Mouse (Mus musculus) intestine, postnatal 0 days (tissue): ENCODE data around the gene Pus10. TPM values are rescaled to one million over a fixed set of nuclear protein-coding genes. Genes with fewer than 3 reads are reported as not detected.
A peak's percentile ranks its signal among the peaks of the same experiment; 100 is the strongest.

Source experiments
- ATAC-seq: fragments of 200-750 bp; cut with Nextera tagmentation; 2 replicates; pipeline ENCODE4 v1.8.0; 2017; ENCODE audit warnings: mild to moderate bottlenecking, moderate TSS enrichment, moderate library complexity
- H3K27ac ChIP-seq: fragments of 300-500 bp; sonication (generic); 2 replicates; pipeline ENCODE4 v1.5.1; 2014; ENCODE audit warnings: mild to moderate bottlenecking, low read depth, low read length, moderate library complexity
- H3K27me3 ChIP-seq: fragments of 300-500 bp; sonication (generic); replicated peaks from 2 replicates; pipeline ENCODE4 v1.6.1; 2014; ENCODE audit warnings: low read length, mixed read lengths; ENCODE audit not compliant: control insufficient read depth, insufficient read depth
- H3K36me3 ChIP-seq: fragments of 300-500 bp; sonication (generic); 2 replicates; pipeline ENCODE4 v1.6.1; 2014; ENCODE audit warnings: mild to moderate bottlenecking, moderate library complexity; ENCODE audit not compliant: control insufficient read depth, insufficient read depth
- H3K4me1 ChIP-seq: fragments of 300-500 bp; sonication (generic); replicated peaks from 2 replicates; pipeline ENCODE4 v1.6.1; 2014; ENCODE audit warnings: antibody characterized with exemption, low read length, mixed read lengths; ENCODE audit not compliant: control insufficient read depth, insufficient read depth
- H3K4me2 ChIP-seq: fragments of 300-500 bp; sonication (generic); replicated peaks from 2 replicates; pipeline ENCODE4 v1.6.1; 2014; ENCODE audit warnings: low read depth, mild to moderate bottlenecking, moderate library complexity
- H3K4me3 ChIP-seq: fragments of 300-500 bp; sonication (generic); 2 replicates; pipeline ENCODE4 v1.5.1; 2014; ENCODE audit warnings: low read depth, low read length
- H3K9ac ChIP-seq: fragments of 300-500 bp; sonication (generic); 2 replicates; pipeline ENCODE4 v1.6.1; 2014; ENCODE audit warnings: mild to moderate bottlenecking, low read depth, low read length
- H3K9me3 ChIP-seq: fragments of 300-500 bp; sonication (generic); 2 replicates; pipeline ENCODE4 v1.6.1; 2016; ENCODE audit warnings: mixed run types; ENCODE audit not compliant: control insufficient read depth
- CTCF ChIP-seq: sonication (generic); IDR thresholded peaks from 2 replicates; pipeline ENCODE4 v1.5.1; 2016; ENCODE audit warnings: low read depth, mild to moderate bottlenecking, control low read depth, antibody characterized with exemption, moderate library complexity
- WGBS: fragments of 180-500 bp; shearing (Covaris S2); extraction: QIAGEN DNeasy Blood & Tissue Kit; methylation state at CpG from one replicate; pipeline ENCODE4 v1.1.7; 2014; 5-methylcytosine and 5-hydroxymethylcytosine counted together
- polyA plus RNA-seq: library from polyadenylated mRNA; unstranded; fragments of >200 nt; fragmentation: Nextera tagmentation; extraction: Ambion mirVana; gene quantifications from 2 replicates; pipeline ENCODE4 v1.2.1, GENCODE M21; 2015

Gene Pus10
- polyA plus RNA-seq, 1 experiment from 2014 or later: 9.0 TPM

DNA sequence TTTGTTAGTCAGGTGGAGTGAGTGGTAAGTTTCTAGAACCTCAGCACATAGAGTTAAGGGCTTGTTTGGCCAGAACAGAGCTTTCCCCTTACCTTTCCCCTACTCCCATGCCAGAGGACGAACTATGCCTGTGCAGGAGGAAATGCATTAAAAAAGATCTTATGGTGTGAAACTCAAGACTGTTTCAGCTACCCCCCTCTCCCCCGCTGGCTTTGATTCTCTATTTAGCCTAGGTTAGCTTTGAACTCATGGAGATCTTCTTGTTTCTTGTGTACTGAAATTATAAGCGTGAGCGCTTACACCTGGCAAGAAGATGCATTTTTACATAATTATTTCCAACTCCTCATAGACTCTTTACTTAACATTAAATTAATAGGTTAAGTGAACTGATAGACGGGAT is 1.1 kb downstream of the Pus10 start:
- H3K4me1 ChIP-seq: peaks cover 4% of the 10 kb centered on the region; the same call in 1 of the 2 replicates
- H3K27ac ChIP-seq: peak overlapping the region; percentile 99
- no peaks in the 10 kb centered on the region for H3K9me3 ChIP-seq
- ATAC-seq: no peak
- 5% methylated on average over 5 of the region's 5 CpGs for WGBS
- H3K27me3 ChIP-seq: no peaks in the 10 kb centered on the region
- H3K36me3 ChIP-seq: no peaks in the 10 kb centered on the region
- TF ChIP-seq CTCF: no peak
- H3K4me2 ChIP-seq: peak overlapping the region; percentile 69
- H3K4me3 ChIP-seq: peak overlapping the region; percentile 96
- H3K9ac ChIP-seq: peak overlapping the region; percentile 95

DNA sequence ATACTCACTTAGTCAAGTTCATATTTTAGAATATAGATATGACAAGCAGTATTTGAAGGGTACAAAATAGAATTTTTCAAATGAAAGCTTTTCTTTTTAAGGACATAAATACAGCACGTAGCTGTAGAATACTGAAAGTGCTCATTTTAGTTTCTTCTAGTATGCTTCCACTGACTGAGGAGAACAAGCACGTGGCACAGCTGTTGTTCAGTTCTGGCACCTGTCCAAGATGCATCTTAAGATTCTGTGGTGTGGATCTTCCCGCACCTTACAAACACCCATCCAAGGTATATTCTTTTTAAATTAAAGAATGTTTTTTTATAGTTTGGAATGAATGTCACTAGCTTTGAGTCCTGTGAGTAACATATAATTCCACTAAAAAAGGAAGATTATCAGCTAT is 1.7 kb downstream of the Pus10 start:
- H3K36me3 ChIP-seq: 0 out of 2 replicates have a peak, but pooled peaks cover 3% of the 10 kb centered on the region
- H3K27ac ChIP-seq: no peak overlapping the region
- peaks cover 4% of the 10 kb centered on the region; the same call in 1 of the 2 replicates for H3K4me1 ChIP-seq
- 7% methylated on average over 3 of the region's 3 CpGs for WGBS
- H3K9ac ChIP-seq: no peak overlapping the region
- H3K4me3 ChIP-seq: peak overlapping the region; percentile 96
- H3K4me2 ChIP-seq: peak overlapping the region; percentile 69
- no peaks in the 10 kb centered on the region for H3K9me3 ChIP-seq
- H3K27me3 ChIP-seq: no peaks in the 10 kb centered on the region
- ATAC-seq: no peak
- TF ChIP-seq CTCF: no peak

DNA sequence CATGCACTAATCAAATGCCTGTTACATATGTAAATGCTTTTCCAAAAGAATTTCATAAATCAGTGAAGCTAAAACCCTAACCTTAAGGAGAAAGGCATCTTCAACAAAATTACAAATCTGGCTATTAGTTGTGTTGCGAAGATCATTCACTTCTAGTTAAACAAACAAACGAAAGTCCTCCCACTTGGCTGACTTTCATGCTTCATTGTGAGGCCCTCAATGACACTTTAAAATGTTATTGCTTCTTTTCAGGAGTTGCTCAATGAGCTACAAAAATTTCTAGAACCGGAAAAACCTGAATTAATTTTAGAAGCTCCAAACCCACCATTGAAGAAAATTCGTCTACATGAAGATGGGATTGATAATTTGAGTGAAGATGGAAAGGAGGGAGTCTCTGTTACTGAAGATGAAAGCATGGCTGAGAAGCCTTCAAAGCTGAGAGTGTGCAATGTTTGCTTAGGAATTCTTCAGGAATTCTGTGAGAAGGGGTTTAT is 6.8 kb downstream of the Pus10 start:
- H3K4me3 ChIP-seq: no peak overlapping the region
- H3K9ac ChIP-seq: no peak overlapping the region
- no peak for TF ChIP-seq CTCF
- no peaks in the 10 kb centered on the region for H3K4me1 ChIP-seq
- no peaks in the 10 kb centered on the region for H3K27me3 ChIP-seq
- no peak overlapping the region for H3K27ac ChIP-seq
- ATAC-seq: no peak
- no peaks in the 10 kb centered on the region for H3K9me3 ChIP-seq
- no peak overlapping the region for H3K4me2 ChIP-seq
- 59% methylated on average over 4 of the region's 4 CpGs for WGBS
- H3K36me3 ChIP-seq: peaks cover 34% of the 10 kb centered on the region

DNA sequence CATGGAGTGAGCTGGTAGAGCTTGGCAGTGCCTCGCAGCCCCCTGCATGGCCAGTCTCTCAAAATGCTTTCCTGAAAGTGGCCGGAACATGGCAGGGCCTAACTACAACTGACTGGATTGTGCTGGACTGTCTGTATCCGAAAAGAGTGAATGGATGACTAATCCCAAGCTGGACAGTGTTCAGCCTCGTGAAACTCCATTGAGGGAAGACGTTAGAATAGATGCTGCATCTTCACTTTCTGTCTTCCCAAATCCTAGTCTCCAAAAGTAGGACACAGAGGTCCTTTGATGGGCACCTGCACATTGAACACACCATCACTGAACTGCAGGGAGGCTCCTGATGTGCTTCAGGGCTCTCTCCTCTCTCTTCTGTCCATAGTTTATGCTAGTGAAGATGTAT is 10.6 kb downstream of the Pus10 start:
- H3K9me3 ChIP-seq: no peaks in the 10 kb centered on the region
- H3K4me1 ChIP-seq: no peaks in the 10 kb centered on the region
- no peak for TF ChIP-seq CTCF
- H3K4me2 ChIP-seq: no peak overlapping the region
- H3K9ac ChIP-seq: no peak overlapping the region
- no peak for ATAC-seq
- H3K27me3 ChIP-seq: no peaks in the 10 kb centered on the region
- H3K4me3 ChIP-seq: no peak overlapping the region
- H3K27ac ChIP-seq: no peak overlapping the region
- 88% methylated on average over 5 of the region's 5 CpGs for WGBS
- H3K36me3 ChIP-seq: peaks cover 53% of the 10 kb centered on the region

DNA sequence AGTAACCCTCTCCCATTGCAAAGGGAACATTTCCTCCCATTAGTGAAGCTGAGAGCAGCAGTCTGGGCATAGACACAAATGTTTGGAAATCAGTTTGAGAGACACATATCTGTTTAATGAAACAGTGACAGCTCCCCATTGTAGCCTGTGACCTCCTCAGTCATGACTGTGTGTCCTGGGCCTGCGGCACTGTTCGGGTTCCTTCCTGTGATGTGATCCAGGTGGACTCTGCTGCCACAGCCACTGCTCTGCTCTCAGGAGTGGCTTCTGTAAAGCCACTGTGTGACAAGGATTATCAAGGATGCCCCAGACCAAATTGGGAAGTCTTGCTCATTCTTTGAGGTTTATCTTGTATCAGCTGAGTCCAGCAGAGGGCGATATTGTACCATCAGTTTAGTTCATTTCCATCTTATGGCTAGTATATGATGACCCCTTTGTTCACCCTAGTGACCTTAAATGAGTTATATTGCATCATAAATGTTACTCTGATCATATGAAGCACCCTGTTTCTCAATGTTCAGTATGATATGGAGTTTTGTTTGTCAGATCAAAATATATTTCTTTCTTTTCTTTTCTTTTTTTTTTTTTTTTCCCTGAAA is 13.7 kb downstream of the Pus10 start:
- Histone ChIP-seq H3K4me2 (no peak overlapping the region), H3K27ac (no peak overlapping the region), H3K9ac (no peak overlapping the region), H3K4me1 (no peaks in the 10 kb centered on the region), H3K36me3 (peaks cover 46% of the 10 kb centered on the region), H3K4me3 (no peak overlapping the region), H3K27me3 (no peaks in the 10 kb centered on the region), H3K9me3 (no peaks in the 10 kb centered on the region)
- TF ChIP-seq CTCF: peak; percentile 86
- 34% methylated on average over 3 of the region's 3 CpGs for WGBS
- ATAC-seq: 0 out of 2 replicates have a peak, but pooled peaks have one; percentile 33

DNA sequence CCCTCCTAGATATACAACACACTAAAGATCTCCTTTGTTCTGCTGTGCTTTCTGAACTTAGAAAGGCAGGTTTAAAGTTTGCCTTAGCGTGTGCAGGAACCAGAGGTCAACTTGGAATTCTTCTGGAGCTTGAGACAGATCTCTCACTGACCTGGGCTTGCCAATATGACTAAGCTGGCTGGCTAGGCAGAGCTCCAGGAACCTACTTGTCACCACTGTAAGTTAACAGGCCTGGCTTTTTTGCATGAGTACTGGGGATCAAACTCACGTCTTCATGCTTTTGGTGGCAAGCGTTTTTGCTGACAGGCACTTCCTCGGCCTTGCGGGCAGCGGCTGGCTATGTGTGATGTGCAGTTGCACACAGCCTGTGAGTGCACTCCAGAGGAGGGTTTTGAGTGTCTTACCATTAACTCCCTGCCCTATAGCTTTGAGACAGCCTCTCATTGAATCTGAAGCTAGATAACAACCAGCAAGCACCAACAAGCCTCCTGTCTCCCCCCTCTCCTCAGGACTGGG is 15.0 kb downstream of the Pus10 start:
- H3K4me2 ChIP-seq: no peak overlapping the region
- H3K36me3 ChIP-seq: peaks cover 39% of the 10 kb centered on the region
- H3K27me3 ChIP-seq: no peaks in the 10 kb centered on the region
- no peaks in the 10 kb centered on the region for H3K4me1 ChIP-seq
- 98% methylated on average over 6 of the region's 6 CpGs for WGBS
- no peaks in the 10 kb centered on the region for H3K9me3 ChIP-seq
- ATAC-seq: no peak
- no peak overlapping the region for H3K9ac ChIP-seq
- TF ChIP-seq CTCF: no peak
- no peak overlapping the region for H3K4me3 ChIP-seq
- no peak overlapping the region for H3K27ac ChIP-seq
